Mouse (Mus musculus) myocyte (in vitro differentiated cells): ENCODE data around the gene Bmp7. TPM values are rescaled to one million over a fixed set of nuclear protein-coding genes. Genes with fewer than 3 reads are reported as not detected.

Experiments
- H3K27me3 ChIP-seq: one replicate; pipeline ENCODE4 v1.6.1; 2011; ENCODE audit not compliant: control insufficient read depth, insufficient read depth, insufficient read length
- H3K36me3 ChIP-seq: one replicate; pipeline ENCODE4 v1.6.1; 2011; ENCODE audit not compliant: control insufficient read depth, insufficient read depth
- H3K4me2 ChIP-seq: one replicate; pipeline ENCODE4 v1.6.1; 2011; ENCODE audit warnings: low read depth, control low read depth
- H3K4me3 ChIP-seq: one replicate; pipeline ENCODE4 v1.5.1; 2011; ENCODE audit warnings: mild to moderate bottlenecking, control low read depth, moderate library complexity
- H3K79me2 ChIP-seq: one replicate; pipeline ENCODE4 v1.6.1; 2011; ENCODE audit not compliant: control insufficient read depth, insufficient read depth
- H3ac ChIP-seq: one replicate; pipeline ENCODE4 v1.6.1; 2011; ENCODE audit not compliant: control insufficient read depth, insufficient read length
- CEBPB ChIP-seq: IDR thresholded peaks from 2 replicates; pipeline ENCODE4 v1.6.1; 2011; ENCODE audit warnings: mild to moderate bottlenecking, moderate library complexity; ENCODE audit not compliant: poor library complexity, insufficient read depth, severe bottlenecking
- E2F4 ChIP-seq: IDR thresholded peaks from one replicate; pipeline ENCODE4 v1.6.1; 2011; ENCODE audit warnings: mild to moderate bottlenecking, control low read depth, moderate library complexity; ENCODE audit not compliant: insufficient read depth
- MAX ChIP-seq: IDR thresholded peaks from one replicate; pipeline ENCODE4 v1.6.1; 2011; ENCODE audit warnings: low read depth, mild to moderate bottlenecking, control low read depth
- MYOD1 ChIP-seq, 3 experiments: IDR thresholded peaks; one replicate each; pipeline ENCODE4 v1.6.1; 2011; ENCODE audit warnings: control low read depth in 2 of 3, low read depth in 2 of 3, mild to moderate bottlenecking in 2 of 3, moderate library complexity in 1 of 3; ENCODE audit not compliant: insufficient read length in 2 of 3, control insufficient read depth in 1 of 3
- MYOG ChIP-seq, 3 experiments: IDR thresholded peaks; one replicate each; pipeline ENCODE4 v1.6.1; 2011; ENCODE audit warnings: control low read depth in 2 of 3, low read depth in 2 of 3, mild to moderate bottlenecking in 2 of 3; ENCODE audit not compliant: insufficient read length in 2 of 3, control insufficient read depth in 1 of 3, insufficient read depth in 1 of 3
- POLR2A ChIP-seq: IDR thresholded peaks from one replicate; pipeline ENCODE4 v1.6.1; 2011; ENCODE audit warnings: low read depth, mild to moderate bottlenecking, control low read depth, moderate library complexity; ENCODE audit not compliant: insufficient read length
- POLR2AphosphoS2 ChIP-seq: IDR thresholded peaks from one replicate; pipeline ENCODE4 v1.6.1; 2011; ENCODE audit warnings: low read depth, control low read depth; ENCODE audit not compliant: insufficient read length
- REST ChIP-seq: IDR thresholded peaks from one replicate; pipeline ENCODE4 v1.6.1; 2011; ENCODE audit warnings: mild to moderate bottlenecking, control low read depth, moderate library complexity; ENCODE audit not compliant: insufficient read depth, insufficient read length
- SRF ChIP-seq: IDR thresholded peaks from one replicate; pipeline ENCODE4 v1.6.1; 2011; ENCODE audit warnings: low read depth; ENCODE audit not compliant: control insufficient read depth, insufficient read length
- TCF12 ChIP-seq: IDR thresholded peaks from one replicate; pipeline ENCODE4 v1.6.1; 2011; ENCODE audit warnings: mild to moderate bottlenecking, control low read depth; ENCODE audit not compliant: poor library complexity, insufficient read depth, severe bottlenecking
- TCF3 ChIP-seq: IDR thresholded peaks from one replicate; pipeline ENCODE4 v1.6.1; 2011; ENCODE audit warnings: low read depth, control low read depth; ENCODE audit not compliant: insufficient read length
- USF1 ChIP-seq: IDR thresholded peaks from one replicate; pipeline ENCODE4 v1.6.1; 2011; ENCODE audit warnings: low read depth, mild to moderate bottlenecking, control low read depth, moderate library complexity
- polyA plus RNA-seq: library from polyadenylated mRNA; unstranded; fragments of >200 nt; fragmentation: generic; extraction: Trizol; gene quantifications from one replicate; pipeline ENCODE4 v1.2.1, GENCODE M21; 2012; ENCODE audit warnings: missing spikeins

Gene Bmp7
- polyA plus RNA-seq, 1 experiment: not detected

DNA sequence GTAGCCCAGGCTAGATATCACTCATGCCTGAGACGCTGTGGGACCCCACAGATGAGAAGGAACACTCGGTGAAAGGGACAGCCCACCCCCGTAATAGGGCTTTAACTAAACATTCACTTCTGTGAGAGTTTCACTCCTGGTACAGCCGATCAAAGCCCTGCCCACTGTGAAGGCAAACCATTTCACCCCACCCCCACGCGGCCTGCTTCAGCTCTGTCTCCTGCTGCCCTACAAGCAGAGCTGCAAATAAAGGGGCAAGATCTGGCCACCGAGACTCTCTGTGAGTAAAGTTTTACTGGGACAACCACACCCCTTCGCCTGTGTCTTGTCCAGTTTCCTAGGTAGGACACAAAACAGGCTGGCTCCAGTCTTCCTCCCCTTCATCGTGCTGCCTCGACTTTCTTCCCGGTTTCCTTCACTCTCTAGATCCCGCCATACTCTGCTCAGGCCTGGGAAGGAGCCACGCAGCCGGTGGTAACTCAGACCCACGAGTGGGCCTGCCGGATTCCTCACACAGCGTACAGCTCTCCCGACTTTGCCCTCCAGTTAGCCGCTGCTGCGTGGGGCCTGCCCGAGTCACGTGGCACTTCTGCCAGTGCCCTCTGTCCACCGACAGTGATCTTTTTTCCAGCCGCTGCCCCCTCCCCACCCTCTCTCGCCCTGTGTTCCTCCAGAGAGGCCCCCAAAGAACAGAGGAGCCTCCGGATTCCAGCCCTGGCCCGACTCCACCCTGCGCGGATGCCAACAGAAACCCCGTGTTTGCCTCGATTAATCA lies 94.4 kb downstream of the Bmp7 start:
- H3K27me3 ChIP-seq: peaks cover 4% of the 10 kb centered on the region
- H3K4me3 ChIP-seq: no peak overlapping the region
- TF ChIP-seq MYOG (IDR thresholded peaks at IDR 0.05; ENCODE audit: control insufficient read depth in 1 of 3, insufficient read depth in 1 of 3, insufficient read length in 2 of 3, low read depth in 2 of 3): no peak
- no peak for TF ChIP-seq REST
- TF ChIP-seq TCF3: no peak
- no peak for TF ChIP-seq POLR2A
- TF ChIP-seq MYOD1 (IDR thresholded peaks at IDR 0.05; ENCODE audit: control insufficient read depth in 1 of 3, insufficient read length in 2 of 3, low read depth in 2 of 3): no peak
- no peak for TF ChIP-seq POLR2AphosphoS2
- TF ChIP-seq MAX: no peak
- no peak for TF ChIP-seq E2F4
- TF ChIP-seq CEBPB: no peak
- TF ChIP-seq SRF: no peak
- no peak for TF ChIP-seq USF1
- no peak for TF ChIP-seq TCF12
- no peak overlapping the region for H3ac ChIP-seq
- H3K79me2 ChIP-seq: no peaks in the 10 kb centered on the region
- H3K36me3 ChIP-seq: no peaks in the 10 kb centered on the region
- no peak overlapping the region for H3K4me2 ChIP-seq

DNA sequence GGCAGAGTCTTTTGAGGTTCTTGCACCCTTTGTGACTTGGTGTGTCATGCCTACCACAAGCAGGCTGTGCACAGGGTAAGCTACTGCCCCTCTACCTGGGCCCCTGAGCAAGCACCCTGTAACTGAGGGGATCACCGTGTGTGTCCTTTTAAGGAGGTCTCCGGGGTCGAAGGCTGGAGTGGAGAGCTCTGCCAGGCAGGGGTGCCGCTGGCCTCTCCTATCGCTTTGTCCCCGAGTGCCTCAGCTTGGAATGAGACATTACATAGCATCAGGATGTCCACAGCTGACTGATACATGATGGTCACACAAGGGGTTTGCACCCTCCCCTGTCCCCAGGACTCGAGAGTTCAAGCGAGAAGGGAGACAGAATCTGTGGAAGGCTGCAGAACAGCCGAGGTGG lies 96.2 kb downstream of the Bmp7 start:
- no peaks in the 10 kb centered on the region for H3K79me2 ChIP-seq
- no peak overlapping the region for H3K4me3 ChIP-seq
- no peak overlapping the region for H3ac ChIP-seq
- no peaks in the 10 kb centered on the region for H3K36me3 ChIP-seq
- no peak for TF ChIP-seq E2F4
- no peak for TF ChIP-seq MAX
- TF ChIP-seq POLR2AphosphoS2: no peak
- no peak for TF ChIP-seq CEBPB
- TF ChIP-seq MYOG (IDR thresholded peaks at IDR 0.05; ENCODE audit: control insufficient read depth in 1 of 3, insufficient read depth in 1 of 3, insufficient read length in 2 of 3, low read depth in 2 of 3): no peak
- TF ChIP-seq TCF3: no peak
- no peak for TF ChIP-seq POLR2A
- no peak for TF ChIP-seq SRF
- TF ChIP-seq TCF12: no peak
- no peak for TF ChIP-seq REST
- TF ChIP-seq MYOD1 (IDR thresholded peaks at IDR 0.05; ENCODE audit: control insufficient read depth in 1 of 3, insufficient read length in 2 of 3, low read depth in 2 of 3): no peak
- no peak for TF ChIP-seq USF1
- H3K4me2 ChIP-seq: no peak overlapping the region
- H3K27me3 ChIP-seq: peaks cover 4% of the 10 kb centered on the region

DNA sequence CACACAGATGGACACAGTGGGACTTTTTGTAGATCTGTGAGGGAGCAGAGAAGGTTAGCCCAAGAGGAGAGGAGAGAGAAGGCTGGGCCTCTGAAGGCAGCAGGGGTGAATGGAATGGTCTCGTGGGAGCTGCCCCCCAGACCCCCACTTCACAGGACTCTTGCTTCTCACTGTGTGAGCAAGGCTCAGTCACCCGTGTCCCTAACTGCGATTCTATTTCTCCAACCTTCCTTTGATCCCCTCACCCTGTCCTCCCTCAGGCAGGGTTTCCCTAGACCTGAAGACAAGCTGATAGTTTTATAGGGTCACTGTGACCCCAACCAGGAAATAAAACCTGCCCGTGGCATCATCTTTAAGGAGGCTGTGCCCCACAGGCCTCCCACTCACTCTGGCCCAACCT lies 97.8 kb downstream of the Bmp7 start:
- no peak overlapping the region for H3K4me2 ChIP-seq
- no peak overlapping the region for H3ac ChIP-seq
- no peaks in the 10 kb centered on the region for H3K79me2 ChIP-seq
- H3K4me3 ChIP-seq: no peak overlapping the region
- H3K27me3 ChIP-seq: peaks cover 4% of the 10 kb centered on the region
- H3K36me3 ChIP-seq: no peaks in the 10 kb centered on the region
- TF ChIP-seq POLR2A: no peak

DNA sequence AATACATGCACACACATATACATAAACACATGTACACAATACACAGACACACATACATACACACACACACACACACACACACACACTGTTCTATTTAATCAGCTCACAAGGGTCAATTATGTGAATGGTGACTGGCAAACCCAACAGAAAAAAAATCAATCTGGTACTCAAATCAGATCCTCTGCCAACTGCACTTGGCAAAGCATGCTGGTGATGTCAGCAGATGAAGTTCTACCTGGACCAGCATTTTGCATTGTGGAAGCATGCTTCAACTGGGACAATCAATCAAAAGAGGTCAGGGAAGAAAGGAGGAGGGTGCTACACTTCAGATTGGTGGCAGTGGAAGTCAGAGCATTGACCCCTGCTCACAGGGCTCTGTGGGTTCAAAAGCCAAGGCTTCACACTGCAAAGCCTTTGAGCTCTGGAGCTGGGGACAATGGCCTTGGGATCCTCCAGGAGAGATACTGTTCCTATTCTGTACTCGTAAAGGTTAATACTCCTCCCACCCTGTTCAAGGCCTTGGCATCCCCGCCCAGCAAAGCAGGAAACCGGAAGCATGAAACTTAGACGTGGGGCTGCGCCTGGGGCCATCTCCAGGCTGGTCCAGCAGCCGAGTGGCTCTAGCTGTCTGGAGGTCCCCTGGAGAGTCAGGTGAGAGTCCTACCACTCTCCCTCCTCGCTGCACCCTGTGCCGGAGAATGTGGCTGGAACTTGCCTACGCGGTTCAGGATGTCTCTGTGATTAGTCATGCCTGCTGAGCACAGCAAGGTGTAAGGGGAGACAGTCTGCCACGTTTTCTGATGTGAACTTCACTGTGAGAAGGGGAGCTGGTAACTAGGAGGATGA lies 99.0 kb downstream of the Bmp7 start:
- Histone ChIP-seq H3K36me3 (no peaks in the 10 kb centered on the region), H3K27me3 (peaks cover 4% of the 10 kb centered on the region), H3ac (no peak overlapping the region), H3K4me3 (no peak overlapping the region), H3K4me2 (no peak overlapping the region), H3K79me2 (no peaks in the 10 kb centered on the region)
- TF ChIP-seq POLR2A: no peak

DNA sequence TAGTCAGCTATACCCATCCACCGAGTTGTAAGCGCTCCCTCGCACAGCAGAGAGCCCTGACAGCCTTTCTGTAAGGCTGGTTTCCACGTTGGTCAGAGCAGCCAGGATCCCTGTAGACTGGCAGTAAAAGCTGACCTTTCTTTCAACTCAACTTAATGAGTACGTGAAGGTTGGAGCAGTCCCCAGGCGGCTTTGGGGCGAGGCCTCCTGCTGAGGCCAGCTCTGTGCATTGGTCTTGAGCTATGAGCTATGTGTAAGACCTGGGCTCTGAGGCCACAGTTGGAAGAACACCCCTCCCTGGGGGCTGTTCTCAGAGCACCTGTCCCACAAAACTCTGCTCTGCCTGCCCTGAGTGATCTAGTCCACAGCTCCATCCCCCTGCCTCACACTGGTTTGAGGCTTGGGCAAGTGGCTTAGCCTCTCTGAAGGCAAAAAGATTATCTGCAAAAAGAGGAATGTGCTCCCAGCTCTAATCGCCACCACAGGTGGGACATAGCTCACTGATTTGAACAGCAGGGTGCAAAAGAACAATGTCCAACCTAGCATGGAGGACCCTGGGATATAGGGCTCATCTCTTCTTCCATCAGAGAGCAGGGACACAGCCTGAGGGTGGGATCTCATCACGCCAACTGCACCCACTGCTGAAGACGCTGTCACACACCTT lies 100.7 kb downstream of the Bmp7 start:
- Histone ChIP-seq H3ac (no peak overlapping the region), H3K79me2 (no peaks in the 10 kb centered on the region), H3K4me3 (no peak overlapping the region), H3K27me3 (peaks cover 4% of the 10 kb centered on the region), H3K4me2 (no peak overlapping the region), H3K36me3 (no peaks in the 10 kb centered on the region)
- TF ChIP-seq MYOG (IDR thresholded peaks at IDR 0.05; ENCODE audit: control insufficient read depth in 1 of 3, insufficient read depth in 1 of 3, insufficient read length in 2 of 3, low read depth in 2 of 3) (no peak), MYOD1 (IDR thresholded peaks at IDR 0.05; ENCODE audit: control insufficient read depth in 1 of 3, insufficient read length in 2 of 3, low read depth in 2 of 3) (no peak), TCF12 (no peak), MAX (no peak), POLR2A (no peak), E2F4 (no peak), SRF (no peak), TCF3 (no peak), REST (no peak), CEBPB (no peak), POLR2AphosphoS2 (no peak), USF1 (no peak)
